Mouse (Mus musculus) liver, embryonic 15.5 days (tissue): ENCODE measurements around the gene Gm10300. TPM values are rescaled to one million over a fixed set of nuclear protein-coding genes. Genes with fewer than 3 reads are reported as not detected.
A peak's percentile ranks its signal among the peaks of the same experiment; 100 is the strongest.

ENCODE experiments used
- ATAC-seq: fragments of 200-750 bp; cut with Nextera tagmentation; 2 replicates; pipeline ENCODE4 v1.8.0; 2017; ENCODE audit warnings: moderate number of reproducible peaks, mild to moderate bottlenecking, moderate library complexity; ENCODE audit not compliant: insufficient read depth
- H3K27ac ChIP-seq: fragments of 300-500 bp; sonication (generic); replicated peaks from 2 replicates; pipeline ENCODE4 v1.5.1; 2015; ENCODE audit warnings: mild to moderate bottlenecking, inconsistent platforms
- H3K27me3 ChIP-seq: fragments of 300-500 bp; sonication (generic); 2 replicates; pipeline ENCODE4 v1.6.1; 2015; ENCODE audit warnings: mild to moderate bottlenecking, inconsistent platforms
- H3K36me3 ChIP-seq: fragments of 300-500 bp; sonication (generic); replicated peaks from 2 replicates; pipeline ENCODE4 v1.6.1; 2015; ENCODE audit warnings: moderate library complexity, mild to moderate bottlenecking, inconsistent platforms
- H3K4me1 ChIP-seq: fragments of 300-500 bp; sonication (generic); replicated peaks from 2 replicates; pipeline ENCODE4 v1.6.1; 2015; ENCODE audit warnings: inconsistent platforms
- H3K4me2 ChIP-seq: fragments of 300-500 bp; sonication (generic); 2 replicates; pipeline ENCODE4 v1.6.1; 2015; ENCODE audit warnings: moderate library complexity, mild to moderate bottlenecking, inconsistent platforms
- H3K4me3 ChIP-seq: fragments of 300-500 bp; sonication (generic); replicated peaks from 2 replicates; pipeline ENCODE4 v1.5.1; 2015; ENCODE audit warnings: mild to moderate bottlenecking, inconsistent platforms
- H3K9ac ChIP-seq: fragments of 300-500 bp; sonication (generic); 2 replicates; pipeline ENCODE4 v1.6.1; 2015; ENCODE audit warnings: moderate library complexity, mild to moderate bottlenecking, inconsistent platforms
- H3K9me3 ChIP-seq: fragments of 300-500 bp; sonication (generic); replicated peaks from 2 replicates; pipeline ENCODE4 v1.6.1; 2016; ENCODE audit warnings: inconsistent platforms
- WGBS: fragments of 180-500 bp; shearing (Covaris S2); methylation state at CpG from one replicate; pipeline ENCODE4 v1.1.7; 2015; ENCODE audit warnings: mixed read lengths; ENCODE audit not compliant: insufficient replicate concordance; 5-methylcytosine and 5-hydroxymethylcytosine counted together
- polyA plus RNA-seq: library from polyadenylated mRNA; unstranded; fragments of >200 nt; fragmentation: Nextera tagmentation; extraction: Ambion mirVana; gene quantifications from 2 replicates; pipeline ENCODE4 v1.2.1, GENCODE M21; 2015

Gene Gm10300
- polyA plus RNA-seq, 1 experiment from 2014 or later: 0.46 TPM

DNA sequence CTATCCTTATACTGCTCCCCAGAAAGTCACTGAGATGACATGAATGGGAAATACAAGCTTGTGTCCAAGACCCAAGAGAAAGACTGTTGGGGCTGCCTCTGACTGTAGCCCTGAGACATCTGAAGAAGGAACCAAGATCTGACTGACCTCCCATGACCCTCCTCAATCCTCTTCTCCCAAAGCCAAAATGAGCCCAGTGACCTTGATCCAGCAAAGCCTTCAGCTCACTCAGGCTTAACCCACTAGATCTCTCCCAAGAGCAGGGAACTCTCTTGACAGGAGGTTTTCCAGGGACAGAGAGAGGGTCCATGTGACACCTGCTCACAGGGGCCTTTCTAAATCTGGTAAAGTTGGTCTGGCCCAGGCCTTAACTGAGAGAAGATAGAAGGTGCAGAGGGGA lies 17.2 kb upstream of the Gm10300 start:
- Histone ChIP-seq H3K27ac (peak overlapping the region; percentile 99), H3K36me3 (peaks cover 71% of the 10 kb centered on the region), H3K4me2 (no peak overlapping the region), H3K9ac (no peak overlapping the region), H3K4me3 (no peak overlapping the region), H3K9me3 (no peaks in the 10 kb centered on the region), H3K4me1 (peaks cover 85% of the 10 kb centered on the region), H3K27me3 (no peaks in the 10 kb centered on the region)
- ATAC-seq: no peak

GRCm38 (mm10) chr4:132059541-132059940 lies 15.0 kb upstream of the Gm10300 start:
- ATAC-seq: no peak
- peak overlapping the region; percentile 60 for H3K4me2 ChIP-seq
- H3K9ac ChIP-seq: peak overlapping the region; percentile 55; the same call in 1 of the 2 replicates
- peak overlapping the region; percentile 99 for H3K27ac ChIP-seq
- peaks cover 77% of the 10 kb centered on the region for H3K36me3 ChIP-seq
- no peaks in the 10 kb centered on the region for H3K9me3 ChIP-seq
- WGBS: 82% methylated on average over 2 of the region's 2 CpGs
- peaks cover 96% of the 10 kb centered on the region for H3K4me1 ChIP-seq
- peak overlapping the region; percentile 21 for H3K4me3 ChIP-seq
- no peaks in the 10 kb centered on the region for H3K27me3 ChIP-seq

- H3K27ac ChIP-seq: peak overlapping the region; percentile 99
- peaks cover 97% of the 10 kb centered on the region for H3K4me1 ChIP-seq
- peak overlapping the region; percentile 55 for H3K9ac ChIP-seq
- H3K9me3 ChIP-seq: no peaks in the 10 kb centered on the region
- H3K4me3 ChIP-seq: peak overlapping the region; percentile 38
- peak; percentile 90 for ATAC-seq
- WGBS: 31% methylated on average over 17 of the region's 17 CpGs
- H3K4me2 ChIP-seq: peak overlapping the region; percentile 60
- H3K36me3 ChIP-seq: peaks cover 78% of the 10 kb centered on the region
- H3K27me3 ChIP-seq: no peaks in the 10 kb centered on the region
Observed at GRCm38 (mm10) chr4:132060040-132060832, 14.3 kb upstream of the Gm10300 start.

- no peak overlapping the region for H3K4me3 ChIP-seq
- no peaks in the 10 kb centered on the region for H3K9me3 ChIP-seq
- peak overlapping the region; percentile 99 for H3K27ac ChIP-seq
- ATAC-seq: no peak
- H3K4me1 ChIP-seq: peaks cover 99% of the 10 kb centered on the region
- no peak overlapping the region for H3K9ac ChIP-seq
- H3K4me2 ChIP-seq: peak overlapping the region; percentile 60
- 87% methylated on average over 8 of the region's 8 CpGs for WGBS
- peaks cover 79% of the 10 kb centered on the region for H3K36me3 ChIP-seq
- H3K27me3 ChIP-seq: no peaks in the 10 kb centered on the region
Observed at GRCm38 (mm10) chr4:132062289-132062688, 12.2 kb upstream of the Gm10300 start.

GRCm38 (mm10) chr4:132062934-132063884 lies 11.3 kb upstream of the Gm10300 start:
- Histone ChIP-seq H3K27ac (peak overlapping the region; percentile 99), H3K4me3 (peak overlapping the region; percentile 10), H3K4me2 (peak overlapping the region; percentile 60), H3K36me3 (peaks cover 79% of the 10 kb centered on the region), H3K9ac (peak overlapping the region; percentile 3; the same call in 1 of the 2 replicates), H3K27me3 (no peaks in the 10 kb centered on the region), H3K9me3 (no peaks in the 10 kb centered on the region), H3K4me1 (peaks cover 99% of the 10 kb centered on the region)
- ATAC-seq: no peak
- WGBS: 45% methylated on average over 17 of the region's 17 CpGs

DNA sequence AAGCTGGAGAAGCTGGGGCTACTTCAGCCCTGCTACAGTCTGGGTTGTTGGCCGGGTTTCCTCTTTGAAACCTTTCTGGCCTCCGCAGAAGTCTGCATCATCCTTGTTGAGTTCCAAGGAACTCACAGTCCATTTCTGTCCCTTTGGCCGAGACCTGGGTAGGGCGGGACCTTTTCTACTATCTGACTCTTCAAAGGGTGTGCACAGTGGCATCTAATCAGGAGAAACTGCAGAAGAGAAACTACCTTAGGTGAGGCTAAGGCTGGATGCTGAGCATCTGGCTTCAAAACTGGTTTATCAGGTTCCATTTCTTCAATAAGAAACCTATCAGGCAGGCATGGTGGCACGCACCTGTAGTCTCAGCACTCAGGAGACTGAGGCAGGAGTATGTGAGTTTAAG lies 9.9 kb upstream of the Gm10300 start:
- H3K9me3 ChIP-seq: no peaks in the 10 kb centered on the region
- H3K27me3 ChIP-seq: no peaks in the 10 kb centered on the region
- peaks cover 98% of the 10 kb centered on the region for H3K4me1 ChIP-seq
- no peak for ATAC-seq
- WGBS: 70% methylated on average over 5 of the region's 5 CpGs
- H3K27ac ChIP-seq: peak overlapping the region; percentile 73
- H3K9ac ChIP-seq: peak overlapping the region; percentile 4
- peaks cover 78% of the 10 kb centered on the region for H3K36me3 ChIP-seq
- H3K4me2 ChIP-seq: peak overlapping the region; percentile 86
- H3K4me3 ChIP-seq: peak overlapping the region; percentile 94

DNA sequence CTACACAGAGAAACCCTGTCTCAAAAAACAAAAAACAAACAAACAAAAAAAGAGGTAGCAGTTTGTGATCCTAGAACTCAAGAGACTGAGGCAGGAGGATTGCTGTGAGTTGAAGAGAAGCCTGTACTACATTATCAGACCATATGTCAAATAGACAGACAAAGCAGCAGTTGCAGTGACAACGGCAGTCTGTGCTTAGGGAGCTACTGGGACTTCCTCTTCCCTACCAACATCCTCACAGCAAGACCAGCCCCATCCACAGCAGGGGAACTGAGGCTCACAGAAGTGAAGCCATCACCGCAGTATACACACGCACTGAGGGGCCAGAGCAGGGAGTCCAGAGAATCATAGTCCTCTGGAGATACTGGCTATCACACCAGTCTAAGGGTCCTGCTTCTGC lies 8.9 kb upstream of the Gm10300 start:
- peak overlapping the region; percentile 4 for H3K9ac ChIP-seq
- no peak for ATAC-seq
- peak overlapping the region; percentile 73 for H3K27ac ChIP-seq
- no peaks in the 10 kb centered on the region for H3K27me3 ChIP-seq
- peaks cover 98% of the 10 kb centered on the region for H3K4me1 ChIP-seq
- peak overlapping the region; percentile 94 for H3K4me3 ChIP-seq
- peak overlapping the region; percentile 86 for H3K4me2 ChIP-seq
- peaks cover 85% of the 10 kb centered on the region for H3K36me3 ChIP-seq
- 18% methylated on average over 3 of the region's 3 CpGs for WGBS
- no peaks in the 10 kb centered on the region for H3K9me3 ChIP-seq

- H3K4me3 ChIP-seq: peak overlapping the region; percentile 94
- peak overlapping the region; percentile 3 for H3K9ac ChIP-seq
- 61% methylated on average over 10 of the region's 10 CpGs for WGBS
- no peak for ATAC-seq
- no peaks in the 10 kb centered on the region for H3K27me3 ChIP-seq
- H3K4me2 ChIP-seq: peak overlapping the region; percentile 86
- H3K36me3 ChIP-seq: peaks cover 91% of the 10 kb centered on the region
- H3K4me1 ChIP-seq: peaks cover 98% of the 10 kb centered on the region
- peak overlapping the region; percentile 73 for H3K27ac ChIP-seq
- H3K9me3 ChIP-seq: no peaks in the 10 kb centered on the region
Observed at GRCm38 (mm10) chr4:132066101-132066773, 8.3 kb upstream of the Gm10300 start.

- peak; percentile 58 for ATAC-seq
- Histone ChIP-seq H3K4me2 (peak overlapping the region; percentile 86), H3K27ac (peak overlapping the region; percentile 73), H3K27me3 (no peaks in the 10 kb centered on the region), H3K9me3 (no peaks in the 10 kb centered on the region), H3K36me3 (peaks cover 97% of the 10 kb centered on the region), H3K4me1 (peaks cover 98% of the 10 kb centered on the region), H3K9ac (peak overlapping the region; percentile 3), H3K4me3 (peak overlapping the region; percentile 94)
- WGBS: 72% methylated on average over 14 of the region's 14 CpGs
Observed at GRCm38 (mm10) chr4:132067112-132067937, 7.2 kb upstream of the Gm10300 start.

GRCm38 (mm10) chr4:132067938-132068235 lies 6.6 kb upstream of the Gm10300 start:
- peak overlapping the region; percentile 73 for H3K27ac ChIP-seq
- peak overlapping the region; percentile 3 for H3K9ac ChIP-seq
- ATAC-seq: no peak
- peaks cover 97% of the 10 kb centered on the region for H3K36me3 ChIP-seq
- H3K4me2 ChIP-seq: peak overlapping the region; percentile 86
- H3K27me3 ChIP-seq: no peaks in the 10 kb centered on the region
- whole genome bisulfite sequencing: 71% methylated on average over 2 of the region's 2 CpGs
- H3K4me3 ChIP-seq: peak overlapping the region; percentile 94
- H3K4me1 ChIP-seq: peaks cover 98% of the 10 kb centered on the region
- no peaks in the 10 kb centered on the region for H3K9me3 ChIP-seq
